Mouse (Mus musculus) C2C12 (cell line): ENCODE measurements around the gene Gdpd5. TPM values are rescaled to one million over a fixed set of nuclear protein-coding genes. Genes with fewer than 3 reads are reported as not detected.

Source experiments
- H3K27me3 ChIP-seq: one replicate; pipeline ENCODE4 v1.6.1; 2011; ENCODE audit not compliant: control insufficient read depth, insufficient read depth, insufficient read length
- H3K36me3 ChIP-seq: one replicate; pipeline ENCODE4 v1.6.1; 2011; ENCODE audit not compliant: control insufficient read depth, insufficient read depth
- H3K4me3 ChIP-seq: one replicate; pipeline ENCODE4 v1.5.1; 2011; ENCODE audit warnings: mild to moderate bottlenecking, control low read depth; ENCODE audit not compliant: poor library complexity, insufficient read depth, severe bottlenecking
- H3K79me2 ChIP-seq: one replicate; pipeline ENCODE4 v1.6.1; 2011; ENCODE audit not compliant: control insufficient read depth, insufficient read depth
- H3K79me3 ChIP-seq: one replicate; pipeline ENCODE4 v1.6.1; 2011; ENCODE audit warnings: low read depth, control low read depth
- H3ac ChIP-seq: one replicate; pipeline ENCODE3; 2011; ENCODE audit warnings: low read depth; ENCODE audit not compliant: control insufficient read depth, insufficient read length
- CEBPB ChIP-seq: IDR thresholded peaks from one replicate; pipeline ENCODE4 v1.6.1; 2011; ENCODE audit warnings: low read depth, mild to moderate bottlenecking, control low read depth, moderate library complexity
- CTCF ChIP-seq: IDR thresholded peaks from one replicate; pipeline ENCODE4 v1.5.1; 2011; ENCODE audit not compliant: control insufficient read depth, insufficient read depth, insufficient read length
- FOSL1 ChIP-seq: IDR thresholded peaks from one replicate; pipeline ENCODE4 v1.8.0; 2011; ENCODE audit warnings: mild to moderate bottlenecking, low read length; ENCODE audit not compliant: poor library complexity, insufficient read depth, severe bottlenecking
- MAX ChIP-seq: IDR thresholded peaks from one replicate; pipeline ENCODE4 v1.6.1; 2011; ENCODE audit warnings: mild to moderate bottlenecking, control low read depth
- MYOD1 ChIP-seq: IDR thresholded peaks from one replicate; pipeline ENCODE4 v1.6.1; 2011; ENCODE audit warnings: low read depth; ENCODE audit not compliant: control insufficient read depth, insufficient read length
- MYOG ChIP-seq: IDR thresholded peaks from one replicate; pipeline ENCODE4 v1.6.1; 2011; ENCODE audit not compliant: control insufficient read depth, insufficient read length; ENCODE audit errors: extremely low read depth
- USF1 ChIP-seq: IDR thresholded peaks from one replicate; pipeline ENCODE4 v1.6.1; 2011; ENCODE audit warnings: low read depth, mild to moderate bottlenecking, control low read depth, moderate library complexity
- polyA plus RNA-seq: library from polyadenylated mRNA; unstranded; fragments of >200 nt; fragmentation: generic; extraction: Trizol; gene quantifications from one replicate; pipeline ENCODE4 v1.2.1, GENCODE M21; 2012; ENCODE audit warnings: missing spikeins

The Gdpd5 gene
- polyA plus RNA-seq, 1 experiment, result 3.6 TPM

DNA sequence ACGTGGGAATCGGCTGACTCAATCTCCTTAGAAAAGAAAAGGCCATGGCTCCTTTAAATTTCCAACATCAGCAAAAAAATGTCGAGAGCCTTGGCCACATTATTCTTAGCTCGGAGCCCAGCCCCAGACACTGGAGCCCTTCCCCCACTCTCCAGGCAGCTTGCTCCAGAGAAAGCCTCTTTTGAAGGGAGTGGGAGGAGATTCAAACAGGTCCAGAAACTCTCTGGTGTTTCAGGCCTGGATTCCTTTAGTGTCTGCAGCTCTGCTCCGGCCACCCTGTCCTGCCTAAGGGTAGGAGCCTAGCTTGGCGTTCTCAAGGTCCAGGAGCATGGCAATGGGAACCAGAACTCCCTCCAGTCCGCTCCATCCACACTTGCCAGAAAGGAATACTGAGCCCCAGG is 25.5 kb upstream of the Gdpd5 start:
- Histone ChIP-seq H3K79me2 (peaks cover 29% of the 10 kb centered on the region), H3K36me3 (peaks cover 5% of the 10 kb centered on the region), H3K4me3 (no peak overlapping the region), H3ac (peak overlapping the region; percentile 9), H3K79me3 (peaks cover 21% of the 10 kb centered on the region), H3K27me3 (no peaks in the 10 kb centered on the region)
- no peak for TF ChIP-seq MAX
- TF ChIP-seq MYOD1, result no peak
- no peak for TF ChIP-seq FOSL1
- TF ChIP-seq USF1, result no peak
- no peak for TF ChIP-seq CTCF
- TF ChIP-seq CEBPB, result no peak
- TF ChIP-seq MYOG, result no peak

DNA sequence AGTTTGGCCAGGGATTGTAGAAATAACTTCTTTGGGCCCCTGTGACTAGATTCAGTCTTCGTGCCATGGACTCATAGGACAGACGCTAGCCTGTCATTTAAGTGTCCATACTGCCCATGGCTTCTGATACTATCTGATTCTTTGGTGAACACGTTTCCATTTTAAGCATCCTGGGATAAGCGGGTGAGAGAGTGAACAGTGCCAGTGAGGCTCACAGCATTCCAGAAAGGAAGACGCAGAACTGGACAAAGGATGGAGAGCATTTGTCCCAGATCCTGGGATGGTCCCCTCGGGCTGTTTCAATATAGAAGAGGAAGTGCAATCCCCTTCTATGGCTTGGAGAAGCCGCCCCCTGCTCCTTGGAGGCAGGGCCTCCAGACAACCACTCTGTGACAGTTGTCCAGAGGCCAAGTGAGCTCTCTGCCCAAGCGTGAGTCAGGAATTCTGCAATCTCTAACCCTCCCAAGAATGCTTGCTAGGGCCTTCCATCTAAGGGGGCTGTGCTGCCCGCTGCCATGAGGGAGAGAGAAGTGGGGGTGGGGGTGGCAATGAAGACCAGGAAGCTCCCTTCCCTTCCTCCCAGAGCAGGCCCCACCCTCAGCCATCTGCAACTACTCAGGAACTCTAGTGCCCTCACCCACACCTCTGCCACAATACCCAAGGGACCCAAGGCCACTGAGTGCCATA is 24.8 kb upstream of the Gdpd5 start:
- Histone ChIP-seq H3K79me3 (peaks cover 14% of the 10 kb centered on the region), H3K27me3 (no peaks in the 10 kb centered on the region), H3K4me3 (no peak overlapping the region), H3ac (peak overlapping the region; percentile 9), H3K36me3 (no peaks in the 10 kb centered on the region), H3K79me2 (peaks cover 22% of the 10 kb centered on the region)
- peak; percentile 76 for TF ChIP-seq CEBPB
- TF ChIP-seq MYOD1, result no peak

DNA sequence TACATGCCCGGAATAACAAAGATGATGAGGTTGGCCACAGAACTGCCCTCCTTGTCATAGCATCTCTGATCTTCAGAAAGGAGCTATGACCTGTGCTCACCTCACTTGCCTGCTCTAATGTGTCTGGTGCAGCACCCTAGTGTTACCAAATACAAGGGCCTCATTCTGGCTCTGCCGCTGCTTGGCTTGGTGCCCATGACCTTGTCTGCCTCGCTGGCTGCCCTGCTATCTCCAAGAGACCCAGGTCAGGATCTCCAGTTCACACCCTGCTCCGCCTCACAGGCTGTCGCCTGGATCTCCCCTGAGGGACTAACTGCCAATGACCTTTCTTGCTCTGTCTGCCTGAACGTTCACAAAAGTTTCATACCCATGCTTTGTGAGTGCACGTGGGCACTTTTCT is 24.0 kb upstream of the Gdpd5 start:
- TF ChIP-seq MYOG (no peak), MAX (no peak), FOSL1 (no peak), USF1 (no peak), MYOD1 (no peak), CTCF (no peak), CEBPB (no peak)
- Histone ChIP-seq H3K27me3 (no peaks in the 10 kb centered on the region), H3K79me3 (peaks cover 6% of the 10 kb centered on the region), H3K79me2 (peaks cover 14% of the 10 kb centered on the region), H3ac (no peak overlapping the region), H3K4me3 (no peak overlapping the region), H3K36me3 (no peaks in the 10 kb centered on the region)

DNA sequence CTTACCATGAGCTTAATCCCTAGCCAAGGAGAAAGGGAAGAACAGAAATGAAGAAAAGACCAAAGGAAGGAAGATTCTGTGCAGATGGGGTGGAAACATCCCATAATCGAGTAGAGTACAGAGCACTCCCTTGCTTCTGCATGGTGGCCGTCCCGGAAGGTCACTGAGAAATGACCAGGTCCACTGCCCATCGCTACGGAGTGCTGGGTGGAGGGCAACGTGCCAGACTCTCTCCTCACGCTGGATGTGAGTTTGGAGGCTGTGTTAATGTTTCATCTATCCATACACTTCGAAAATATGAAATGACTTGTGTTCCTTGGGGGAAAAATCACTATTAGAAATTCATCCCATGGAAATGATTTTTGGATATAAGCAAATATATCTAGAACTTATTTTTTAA is 22.8 kb upstream of the Gdpd5 start:
- H3K36me3 ChIP-seq, result no peaks in the 10 kb centered on the region
- H3K27me3 ChIP-seq, result no peaks in the 10 kb centered on the region
- TF ChIP-seq CTCF (no peak), MYOG (no peak), MYOD1 (no peak), MAX (no peak), CEBPB (no peak), FOSL1 (no peak)
- H3K4me3 ChIP-seq, result no peak overlapping the region
- H3ac ChIP-seq, result no peak overlapping the region
- no peaks in the 10 kb centered on the region for H3K79me3 ChIP-seq
- H3K79me2 ChIP-seq, result peaks cover 2% of the 10 kb centered on the region

GRCm38 (mm10) chr7:99360021-99360802 is 21.0 kb upstream of the Gdpd5 start:
- TF ChIP-seq MAX (peak; percentile 23), FOSL1 (no peak), CEBPB (peak; percentile 19), MYOD1 (peak; percentile 84)
- Histone ChIP-seq H3K79me3 (no peaks in the 10 kb centered on the region), H3ac (peak overlapping the region; percentile 50), H3K36me3 (no peaks in the 10 kb centered on the region), H3K79me2 (no peaks in the 10 kb centered on the region), H3K4me3 (no peak overlapping the region), H3K27me3 (no peaks in the 10 kb centered on the region)
